Mouse (Mus musculus) midbrain, embryonic 15.5 days (tissue): ENCODE data around the gene Fgd6. TPM values are rescaled to one million over a fixed set of nuclear protein-coding genes. Genes with fewer than 3 reads are reported as not detected.

Source experiments
- ATAC-seq: fragments of 200-750 bp; cut with Nextera tagmentation; replicated peaks from 2 replicates; pipeline ENCODE4 v1.8.0; 2017; ENCODE audit warnings: moderate TSS enrichment
- H3K27ac ChIP-seq: fragments of 300-500 bp; sonication (generic); 2 replicates; pipeline ENCODE4 v1.5.1; 2015; ENCODE audit warnings: mild to moderate bottlenecking, inconsistent platforms
- H3K27me3 ChIP-seq: fragments of 300-500 bp; sonication (generic); replicated peaks from 2 replicates; pipeline ENCODE4 v1.6.1; 2015; ENCODE audit warnings: inconsistent platforms
- H3K36me3 ChIP-seq: fragments of 300-500 bp; sonication (generic); replicated peaks from 2 replicates; pipeline ENCODE4 v1.6.1; 2015; ENCODE audit warnings: inconsistent platforms
- H3K4me1 ChIP-seq: fragments of 300-500 bp; sonication (generic); 2 replicates; pipeline ENCODE4 v1.6.1; 2015; ENCODE audit warnings: inconsistent platforms
- H3K4me2 ChIP-seq: fragments of 300-500 bp; sonication (generic); 2 replicates; pipeline ENCODE4 v1.6.1; 2015; ENCODE audit warnings: inconsistent platforms, mild to moderate bottlenecking, moderate library complexity
- H3K4me3 ChIP-seq: fragments of 300-500 bp; sonication (generic); 2 replicates; pipeline ENCODE4 v1.5.1; 2015; ENCODE audit warnings: mild to moderate bottlenecking, inconsistent platforms
- H3K9ac ChIP-seq: fragments of 300-500 bp; sonication (generic); 2 replicates; pipeline ENCODE4 v1.6.1; 2015; ENCODE audit warnings: mild to moderate bottlenecking, inconsistent platforms
- H3K9me3 ChIP-seq: fragments of 300-500 bp; sonication (generic); 2 replicates; pipeline ENCODE4 v1.6.1; 2016; ENCODE audit warnings: inconsistent platforms
- WGBS: fragments of 180-500 bp; shearing (Covaris S2); methylation state at CpG from one replicate; pipeline ENCODE4 v1.1.7; 2015; ENCODE audit warnings: mixed read lengths; 5-methylcytosine and 5-hydroxymethylcytosine counted together
- polyA plus RNA-seq: library from polyadenylated mRNA; unstranded; fragments of >200 nt; fragmentation: Nextera tagmentation; extraction: Ambion mirVana; gene quantifications from 2 replicates; pipeline ENCODE4 v1.2.1, GENCODE M21; 2015

The Fgd6 gene
- polyA plus RNA-seq, 1 experiment from 2014 or later: 2.5 TPM

DNA sequence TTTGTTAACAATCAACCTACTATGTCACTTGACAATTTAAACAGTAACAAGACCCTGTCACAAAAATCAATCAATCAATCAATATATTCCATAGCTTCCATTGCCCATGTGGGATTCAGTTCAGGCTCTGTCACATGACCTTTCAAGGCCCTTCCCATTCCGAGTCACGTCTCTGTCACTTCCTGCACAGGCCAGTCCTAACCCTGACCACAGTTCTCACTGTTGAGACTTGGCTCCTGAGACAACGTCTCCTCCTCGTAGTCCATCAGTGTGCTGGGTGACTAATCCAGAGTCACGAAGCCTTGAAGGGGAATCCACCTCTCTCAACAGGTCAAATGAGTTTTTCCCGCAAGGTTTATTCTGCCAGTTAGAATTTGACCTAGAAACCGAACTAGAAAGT is 138.9 kb downstream of the Fgd6 start:
- no peak for ATAC-seq
- WGBS: 88% methylated on average over 7 of the region's 7 CpGs

DNA sequence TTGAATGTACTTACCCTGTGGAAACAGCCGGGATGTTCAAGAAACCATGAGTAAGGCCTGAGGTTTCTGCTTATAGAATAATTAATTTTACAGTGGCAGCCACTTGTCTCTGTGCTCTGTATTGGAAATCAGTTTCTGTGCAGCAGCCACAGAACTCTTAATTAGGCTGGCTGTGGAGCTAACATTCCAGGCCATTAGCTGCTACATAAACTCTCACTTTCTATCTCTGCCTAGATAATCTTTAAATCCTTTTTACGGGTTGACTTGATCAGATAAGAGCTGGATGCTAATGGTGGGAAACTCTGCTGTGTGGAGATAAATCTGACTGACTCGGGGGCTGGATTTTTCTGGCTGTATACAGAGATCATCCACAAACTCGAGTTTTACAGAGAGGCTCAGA is 147.4 kb downstream of the Fgd6 start:
- Histone ChIP-seq H3K9me3 (no peaks in the 10 kb centered on the region), H3K36me3 (peaks cover 4% of the 10 kb centered on the region; the same call in 1 of the 2 replicates), H3K27ac (no peak overlapping the region), H3K4me2 (no peak overlapping the region), H3K4me1 (no peaks in the 10 kb centered on the region), H3K9ac (no peak overlapping the region), H3K4me3 (no peak overlapping the region), H3K27me3 (no peaks in the 10 kb centered on the region)
- WGBS: 18% methylated on average over 4 of the region's 4 CpGs
- ATAC-seq: no peak

More for the DNA sequence above, 138.9 kb downstream of the Fgd6 start:
- Histone ChIP-seq H3K27ac (no peak overlapping the region), H3K4me2 (no peak overlapping the region), H3K4me3 (no peak overlapping the region), H3K9me3 (no peaks in the 10 kb centered on the region), H3K4me1 (peaks cover 22% of the 10 kb centered on the region), H3K27me3 (no peaks in the 10 kb centered on the region), H3K9ac (no peak overlapping the region), H3K36me3 (peaks cover 25% of the 10 kb centered on the region)

Other genes starting within 250 kb of the Fgd6 start
- gene Usp44, start 204.4 kb upstream of the Fgd6 start, polyA plus RNA-seq: 0.32 and 0.61 TPM in 2 replicates
- gene Metap2, start 138.9 kb upstream of the Fgd6 start, polyA plus RNA-seq: 140 and 157 TPM in 2 replicates
- gene Vezt, start 184 bp upstream of the Fgd6 start, polyA plus RNA-seq: 59.0 and 62.5 TPM in 2 replicates
- 8.0 and 8.2 TPM in 2 replicates for gene Nr2c1, start 112.0 kb downstream of the Fgd6 start, polyA plus RNA-seq
- gene Ndufa12, start 162.7 kb downstream of the Fgd6 start, polyA plus RNA-seq: 289 and 304 TPM in 2 replicates